8 mouse cellular contexts compared by ENCODE assay signal in the genomic region with DNA sequence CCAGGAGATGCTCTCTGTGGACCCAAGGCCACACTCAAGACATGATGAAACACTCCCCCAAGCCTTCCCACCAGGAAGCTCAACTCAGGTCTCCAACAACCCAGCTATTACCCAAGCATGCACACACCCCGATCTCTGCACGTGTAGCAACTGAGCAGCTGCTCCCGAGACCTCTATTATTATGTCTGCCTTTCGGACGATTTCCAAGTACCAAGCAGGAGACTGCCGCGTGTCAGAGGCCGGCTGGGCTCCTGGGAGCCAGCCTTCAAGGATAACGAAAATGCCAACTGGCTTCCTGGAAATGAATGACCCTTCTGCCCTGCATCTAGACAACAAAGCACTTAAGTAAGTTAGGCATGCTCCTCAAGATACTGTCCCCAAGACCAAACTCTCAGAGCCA. TPM values are rescaled to one million over a fixed set of nuclear protein-coding genes. Genes with fewer than 3 reads are reported as not detected.
A peak's percentile ranks its signal among the peaks of the same experiment; 100 is the strongest.
DNase-seq lines count a peak whose midpoint lies in the region; ATAC-seq lines count a peak whose summit lies in the region.

No protein-coding gene starts in this region.

- H3K4me2 ChIP-seq in hindbrain, embryonic 12.5 days (replicated peaks): peak overlapping the region; percentile 87
- H3K4me2 ChIP-seq in midbrain, embryonic 14.5 days (ENCODE audit: low read length): peak overlapping the region; percentile 86

- DNase-seq in heart, embryonic 10.5 days (ENCODE audit: low spot score): no peak
- DNase-seq in heart, postnatal 25 days (ENCODE audit: low spot score): no peak
- no peak for DNase-seq in embryonic facial prominence, embryonic 10.5 days (ENCODE audit: low spot score)
- DNase-seq in midbrain, embryonic 14.5 days: no peak
- DNase-seq in layer of hippocampus, adult 18-20 months (ENCODE audit: low spot score in 2 of 2): no peak
- no peak for DNase-seq in right cerebral cortex, postnatal 36 days (ENCODE audit: low spot score in 2 of 2)
- no peak for DNase-seq in spleen, adult 12 weeks (ENCODE audit: low spot score)

- WGBS in heart, embryonic 10.5 days: 69% methylated on average over 9 of the region's 9 CpGs
- 51% methylated on average over 9 of the region's 9 CpGs for WGBS in embryonic facial prominence, embryonic 10.5 days
- WGBS in hindbrain, embryonic 12.5 days: 35% methylated on average over 9 of the region's 9 CpGs
- 13% methylated on average over 9 of the region's 9 CpGs for WGBS in midbrain, embryonic 14.5 days

- peak overlapping the region; percentile 92; the same call in 1 of the 2 replicates for H3K9ac ChIP-seq in hindbrain, embryonic 12.5 days
- peak overlapping the region; percentile 86 for H3K9ac ChIP-seq in midbrain, embryonic 14.5 days (replicated peaks; ENCODE audit: low read length)

- H3K4me1 ChIP-seq in heart, embryonic 10.5 days: peaks cover 26% of the 10 kb centered on the region
- H3K4me1 ChIP-seq in embryonic facial prominence, embryonic 10.5 days: peaks cover 26% of the 10 kb centered on the region
- peaks cover 22% of the 10 kb centered on the region for H3K4me1 ChIP-seq in hindbrain, embryonic 12.5 days
- peaks cover 17% of the 10 kb centered on the region for H3K4me1 ChIP-seq in midbrain, embryonic 14.5 days (ENCODE audit: control insufficient read depth, insufficient read depth, low read length)

- H3K27ac ChIP-seq in heart, embryonic 10.5 days: peak overlapping the region; percentile 97; the same call in 1 of the 2 replicates
- peak overlapping the region; percentile 99 for H3K27ac ChIP-seq in embryonic facial prominence, embryonic 10.5 days (replicated peaks)
- peak overlapping the region; percentile 89 for H3K27ac ChIP-seq in hindbrain, embryonic 12.5 days
- peak overlapping the region; percentile 94; the same call in 1 of the 2 replicates for H3K27ac ChIP-seq in midbrain, embryonic 14.5 days (replicated peaks; ENCODE audit: low read depth, low read length)

- intact Hi-C loops in heart, postnatal 25 days (cut with DNase I): no loop called here

- peak overlapping the region; percentile 84 for H3K4me3 ChIP-seq in heart, embryonic 10.5 days
- peak overlapping the region; percentile 86 for H3K4me3 ChIP-seq in embryonic facial prominence, embryonic 10.5 days
- H3K4me3 ChIP-seq in hindbrain, embryonic 12.5 days: peak overlapping the region; percentile 74
- H3K4me3 ChIP-seq in midbrain, embryonic 14.5 days (replicated peaks; ENCODE audit: low read depth, low read length): peak overlapping the region; percentile 71

- peaks cover 26% of the 10 kb centered on the region for H3K36me3 ChIP-seq in heart, embryonic 10.5 days
- H3K36me3 ChIP-seq in embryonic facial prominence, embryonic 10.5 days (replicated peaks): peaks cover 49% of the 10 kb centered on the region
- H3K36me3 ChIP-seq in hindbrain, embryonic 12.5 days: peaks cover 13% of the 10 kb centered on the region
- no peaks in the 10 kb centered on the region for H3K36me3 ChIP-seq in midbrain, embryonic 14.5 days (ENCODE audit: control insufficient read depth, insufficient read depth, low read length)

- H3K27me3 ChIP-seq in heart, embryonic 10.5 days (ENCODE audit: insufficient read depth, poor library complexity, severe bottlenecking): no peaks in the 10 kb centered on the region
- no peaks in the 10 kb centered on the region for H3K27me3 ChIP-seq in embryonic facial prominence, embryonic 10.5 days (replicated peaks; ENCODE audit: low read depth, poor library complexity, severe bottlenecking)
- H3K27me3 ChIP-seq in hindbrain, embryonic 12.5 days: no peaks in the 10 kb centered on the region
- no peaks in the 10 kb centered on the region for H3K27me3 ChIP-seq in midbrain, embryonic 14.5 days (ENCODE audit: control insufficient read depth, insufficient read depth, low read length)

- H3K9me3 ChIP-seq in heart, embryonic 10.5 days: no peaks in the 10 kb centered on the region
- H3K9me3 ChIP-seq in embryonic facial prominence, embryonic 10.5 days: peaks cover 8% of the 10 kb centered on the region; the same call in 1 of the 2 replicates
- H3K9me3 ChIP-seq in hindbrain, embryonic 12.5 days (replicated peaks): no peaks in the 10 kb centered on the region; the same call in 1 of the 2 replicates
- no peaks in the 10 kb centered on the region for H3K9me3 ChIP-seq in midbrain, embryonic 14.5 days (ENCODE audit: control insufficient read depth, low read length)

- no peak for ATAC-seq in hindbrain, embryonic 12.5 days (ENCODE audit: low FRiP score)
- no peak for ATAC-seq in midbrain, embryonic 14.5 days (ENCODE audit: low FRiP score, low TSS enrichment)

RNA-seq across cellular contexts. Expression of gene Gtf2ird1, which starts 2.1 kb away (rescaled TPM):
- polyA plus RNA-seq in heart, embryonic 10.5 days (2016; fragmentation: Nextera tagmentation; extraction: Ambion mirVana): 64.1 and 74.8 TPM in 2 replicates
- total RNA-seq in heart, postnatal 25 days (2021): 10 to 100 TPM; 18.2 to 26.3 TPM
- polyA plus RNA-seq in embryonic facial prominence, embryonic 10.5 days (2016; fragmentation: Nextera tagmentation; extraction: Ambion mirVana): 114 and 122 TPM in 2 replicates
- polyA plus RNA-seq in hindbrain, embryonic 12.5 days (2016; fragmentation: Nextera tagmentation; extraction: Ambion mirVana): 95.9 and 99.9 TPM in 2 replicates
- 75.1 and 75.5 TPM in 2 replicates for polyA plus RNA-seq in midbrain, embryonic 14.5 days (2014; fragmentation: Nextera tagmentation; extraction: Ambion mirVana)
- 10 to 100 TPM; 19.8 to 27.3 TPM for total RNA-seq in layer of hippocampus, adult 18-20 months (2021)
